Mouse (Mus musculus) hindbrain, postnatal 0 days (tissue): ENCODE results near the gene Ap4b1. TPM values are rescaled to one million over a fixed set of nuclear protein-coding genes. Genes with fewer than 3 reads are reported as not detected.
"Not testable (repeated sequence)": the region's sequence is repeated elsewhere in the genome, so short reads cannot be mapped to it uniquely, and the experiment has no call there.

Source experiments
- ATAC-seq: fragments of 200-750 bp; cut with Nextera tagmentation; 2 replicates; pipeline ENCODE4 v1.8.0; 2017; ENCODE audit warnings: mild to moderate bottlenecking, moderate TSS enrichment, moderate library complexity
- DNase-seq: peaks from one replicate; pipeline ENCODE4 v3.0.0-alpha.2; 2015; ENCODE audit warnings: low spot score
- H3K27ac ChIP-seq: fragments of 300-500 bp; sonication (generic); 2 replicates; pipeline ENCODE4 v1.5.1; 2014; ENCODE audit warnings: mild to moderate bottlenecking
- H3K27me3 ChIP-seq: fragments of 300-500 bp; sonication (generic); 2 replicates; pipeline ENCODE4 v1.6.1; 2014; ENCODE audit warnings: low read length, mixed read lengths; ENCODE audit not compliant: insufficient read depth
- H3K36me3 ChIP-seq: fragments of 300-500 bp; sonication (generic); 2 replicates; pipeline ENCODE4 v1.6.1; 2014; ENCODE audit warnings: low read length, mixed read lengths; ENCODE audit not compliant: insufficient read depth
- H3K4me1 ChIP-seq: fragments of 300-500 bp; sonication (generic); 2 replicates; pipeline ENCODE4 v1.6.1; 2014; ENCODE audit warnings: antibody characterized with exemption, low read length, mixed read lengths; ENCODE audit not compliant: insufficient read depth
- H3K4me2 ChIP-seq: fragments of 300-500 bp; sonication (generic); 2 replicates; pipeline ENCODE4 v1.6.1; 2014; ENCODE audit warnings: low read depth, mild to moderate bottlenecking, low read length, moderate library complexity, mixed read lengths
- H3K4me3 ChIP-seq: fragments of 300-500 bp; sonication (generic); 2 replicates; pipeline ENCODE4 v1.5.1; 2014; ENCODE audit warnings: low read length
- H3K9ac ChIP-seq: fragments of 300-500 bp; sonication (generic); replicated peaks from 2 replicates; pipeline ENCODE4 v1.6.1; 2014; ENCODE audit warnings: mild to moderate bottlenecking, low read length, moderate library complexity, mixed read lengths
- H3K9me3 ChIP-seq: fragments of 300-500 bp; sonication (generic); 2 replicates; pipeline ENCODE4 v1.6.1; 2016; ENCODE audit warnings: low read length, mixed read lengths
- CTCF ChIP-seq: IDR thresholded peaks from 2 replicates; pipeline ENCODE4 v1.5.1; 2016; ENCODE audit warnings: antibody characterized with exemption, control low read depth, low read depth
- WGBS: fragments of 180-500 bp; shearing (Covaris S2); extraction: QIAGEN DNeasy Blood & Tissue Kit; methylation state at CpG from one replicate; pipeline ENCODE4 v1.1.7; 2014; 5-methylcytosine and 5-hydroxymethylcytosine counted together
- polyA plus RNA-seq: library from polyadenylated mRNA; unstranded; fragments of >200 nt; fragmentation: Nextera tagmentation; extraction: Ambion mirVana; gene quantifications from 2 replicates; pipeline ENCODE4 v1.2.1, GENCODE M21; 2015
- total RNA-seq: library from RNA; depleted of rRNA; stranded (reverse); fragments of >200 nt; gene quantifications from 2 replicates; pipeline ENCODE4 v1.2.3, GENCODE M21; 2014

Gene Ap4b1
- total and polyA plus RNA-seq, 2 experiments from 2014 or later = 16.4 to 25.8 TPM

DNA sequence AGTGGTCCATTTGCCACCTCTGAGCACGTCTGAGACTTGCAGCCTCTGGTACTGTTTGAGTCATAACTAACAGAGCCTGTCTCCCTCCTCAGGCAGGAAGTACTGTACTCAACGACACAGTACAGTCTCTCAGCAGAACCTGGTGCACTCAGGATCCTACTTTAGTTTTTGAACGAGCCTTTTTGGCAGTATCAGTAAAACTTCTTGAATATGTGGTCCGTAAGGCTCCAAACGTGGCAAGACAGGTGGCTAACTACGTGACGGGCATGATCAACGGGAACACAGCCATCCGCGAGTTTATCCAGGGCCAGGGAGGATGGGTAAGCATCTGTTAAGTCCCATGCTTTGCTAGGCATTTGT is 26.6 kb downstream of the Ap4b1 start:
- ATAC-seq = no peak

DNA sequence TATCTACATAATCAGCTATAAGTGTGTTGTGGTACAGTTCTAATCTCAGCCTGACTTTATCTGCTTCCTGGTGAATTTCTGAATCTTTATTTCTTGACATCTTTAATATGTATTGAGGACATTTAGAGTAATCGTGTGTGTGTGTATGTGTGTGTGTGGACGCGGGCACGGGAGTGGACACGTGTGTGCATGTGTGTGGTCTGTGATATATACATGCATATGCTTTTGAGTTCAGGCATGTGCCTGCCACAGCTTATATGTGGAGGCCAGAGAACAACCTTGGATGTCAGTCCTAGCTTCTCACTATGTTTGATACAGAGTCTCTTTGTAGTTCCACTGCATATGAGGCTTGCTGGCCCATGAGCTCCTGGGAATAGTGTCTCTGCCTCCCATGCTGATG is 27.1 kb downstream of the Ap4b1 start:
- WGBS = 98% methylated on average over 5 of the region's 5 CpGs
- no peak for DNase-seq
- H3K4me1 ChIP-seq = no peaks in the 10 kb centered on the region
- no peak for ATAC-seq
- no peaks in the 10 kb centered on the region for H3K9me3 ChIP-seq
- no peak overlapping the region for H3K9ac ChIP-seq
- no peaks in the 10 kb centered on the region for H3K36me3 ChIP-seq
- TF ChIP-seq CTCF = no peak
- no peak overlapping the region for H3K4me2 ChIP-seq
- no peak overlapping the region for H3K4me3 ChIP-seq
- H3K27ac ChIP-seq = no peak overlapping the region
- no peaks in the 10 kb centered on the region for H3K27me3 ChIP-seq

More for the DNA sequence above, 26.6 kb downstream of the Ap4b1 start:
- no peaks in the 10 kb centered on the region for H3K4me1 ChIP-seq
- no peak for TF ChIP-seq CTCF
- no peaks in the 10 kb centered on the region for H3K27me3 ChIP-seq
- no peak overlapping the region for H3K4me3 ChIP-seq
- H3K27ac ChIP-seq = no peak overlapping the region
- WGBS = 77% methylated on average over 10 of the region's 10 CpGs
- H3K9me3 ChIP-seq = no peaks in the 10 kb centered on the region
- DNase-seq = no peak
- no peak overlapping the region for H3K4me2 ChIP-seq
- no peaks in the 10 kb centered on the region for H3K36me3 ChIP-seq
- no peak overlapping the region for H3K9ac ChIP-seq

DNA sequence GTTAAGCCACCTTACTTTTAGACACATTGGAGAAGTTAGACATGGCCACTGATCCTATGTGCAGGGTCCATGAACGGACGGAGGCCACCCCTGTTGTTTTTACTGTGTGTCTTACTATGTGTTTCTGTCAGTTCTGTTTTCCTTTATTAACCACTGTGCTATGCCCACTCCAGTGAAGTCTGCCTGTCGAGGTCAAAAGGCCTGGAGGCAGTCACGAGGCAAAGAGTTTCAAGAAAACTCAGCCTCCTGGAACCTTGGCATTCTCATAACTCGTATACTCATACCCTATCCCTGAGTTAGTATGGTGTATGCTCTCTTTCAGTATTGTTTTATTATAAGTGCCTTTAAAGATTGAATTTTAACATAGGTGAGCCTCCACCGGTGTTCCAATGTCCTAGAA is 30.4 kb downstream of the Ap4b1 start:
- Histone ChIP-seq H3K36me3 (no peaks in the 10 kb centered on the region), H3K4me1 (no peaks in the 10 kb centered on the region), H3K9ac (no peak overlapping the region), H3K27me3 (no peaks in the 10 kb centered on the region), H3K9me3 (no peaks in the 10 kb centered on the region), H3K4me2 (no peak overlapping the region), H3K4me3 (no peak overlapping the region), H3K27ac (no peak overlapping the region)
- DNase-seq = no peak
- no peak for TF ChIP-seq CTCF
- WGBS = 92% methylated on average over 6 of the region's 6 CpGs
- no peak for ATAC-seq

DNA sequence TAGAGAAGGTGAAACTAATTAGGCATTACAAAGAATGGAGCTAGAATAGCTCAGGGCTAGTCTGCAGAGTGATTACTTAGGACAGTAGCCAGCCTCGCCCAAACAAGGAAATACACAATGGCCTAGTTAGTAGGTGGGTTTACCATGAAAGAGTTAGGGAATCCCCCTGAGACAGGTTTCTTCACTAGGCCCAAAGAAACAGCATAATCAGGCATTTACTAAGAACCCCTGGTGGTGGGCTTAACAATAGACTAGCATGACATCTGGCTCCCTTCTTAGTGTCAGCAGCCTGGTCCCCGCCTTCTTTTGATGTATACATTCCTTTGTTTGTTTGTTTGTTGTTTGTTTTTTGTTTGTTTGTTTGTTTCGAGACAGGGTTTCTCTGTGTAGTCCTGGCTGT is 30.9 kb downstream of the Ap4b1 start:
- not testable (repeated sequence) for H3K9me3 ChIP-seq, ATAC-seq

DNA sequence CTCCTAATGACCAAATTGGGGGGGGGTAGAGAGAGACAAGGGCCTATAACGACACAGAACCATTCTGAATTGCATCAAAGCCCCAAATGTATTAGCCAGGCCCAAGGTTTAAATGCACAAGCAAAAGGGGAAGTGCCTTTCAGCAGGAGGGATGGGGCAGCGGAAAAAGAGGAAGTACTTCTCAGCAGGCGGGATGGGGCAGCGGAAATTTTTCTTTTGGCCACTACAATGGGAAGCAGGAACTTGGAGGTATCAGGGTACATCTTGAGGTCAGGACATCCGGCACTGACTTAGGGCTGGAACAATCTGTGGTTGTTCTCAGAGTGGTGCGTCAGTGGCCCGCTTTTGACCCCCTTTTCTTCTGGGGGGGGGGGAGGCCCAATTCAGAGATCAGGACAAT is 31.6 kb downstream of the Ap4b1 start:
- not testable (repeated sequence) for H3K4me3 ChIP-seq, H3K9me3 ChIP-seq, ATAC-seq, H3K27ac ChIP-seq, H3K4me1 ChIP-seq, H3K36me3 ChIP-seq, DNase-seq, H3K4me2 ChIP-seq, H3K27me3 ChIP-seq, H3K9ac ChIP-seq
- 93% methylated on average over 7 of the region's 7 CpGs for WGBS

More for the DNA sequence above, 30.9 kb downstream of the Ap4b1 start:
- H3K27ac ChIP-seq, H3K36me3 ChIP-seq, H3K9ac ChIP-seq, H3K4me3 ChIP-seq, DNase-seq, H3K4me2 ChIP-seq, H3K27me3 ChIP-seq, H3K4me1 ChIP-seq: not testable (repeated sequence)
- WGBS = 78% methylated on average over 3 of the region's 3 CpGs

DNA sequence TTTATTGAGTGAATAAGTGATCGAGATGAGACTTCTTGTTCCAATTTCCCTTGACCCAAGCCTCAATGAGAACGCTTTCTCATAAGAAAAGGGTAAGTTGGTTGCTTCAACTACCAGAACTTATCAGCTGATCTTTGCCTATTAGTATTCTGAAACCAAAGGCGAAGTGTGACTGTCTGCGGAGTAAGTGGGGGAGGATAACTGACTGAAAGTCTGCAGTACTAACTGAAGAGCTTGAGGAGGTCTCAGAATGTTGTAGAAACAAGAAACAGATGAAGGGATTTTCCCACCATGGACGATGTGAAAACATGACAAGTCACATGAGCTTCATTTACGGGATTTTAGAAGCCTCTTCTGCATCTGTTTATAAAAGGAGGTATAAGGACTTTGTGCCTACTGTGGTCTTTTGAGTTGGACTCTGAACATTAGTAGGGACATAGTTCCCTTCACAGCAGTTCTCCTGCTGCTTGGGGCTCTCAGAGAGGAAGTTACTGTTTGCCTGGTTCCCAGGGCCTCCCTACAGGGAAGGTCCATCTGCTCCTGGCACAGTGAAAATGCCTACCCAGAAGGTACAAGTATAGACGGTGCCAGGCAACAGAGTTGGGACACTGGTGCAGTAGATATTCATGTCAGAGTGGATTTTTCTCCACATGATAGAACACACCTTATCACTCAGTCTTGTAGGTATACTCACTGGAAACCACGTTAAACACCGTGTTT is 41.5 kb downstream of the Ap4b1 start:
- Histone ChIP-seq H3K27ac (no peak overlapping the region), H3K4me3 (no peak overlapping the region), H3K4me1 (no peaks in the 10 kb centered on the region), H3K36me3 (no peaks in the 10 kb centered on the region), H3K9me3 (no peaks in the 10 kb centered on the region), H3K27me3 (no peaks in the 10 kb centered on the region), H3K4me2 (no peak overlapping the region), H3K9ac (no peak overlapping the region)
- no peak for TF ChIP-seq CTCF
- ATAC-seq (no peak), DNase-seq (peak; percentile 10)
- 77% methylated on average over 9 of the region's 9 CpGs for WGBS

DNA sequence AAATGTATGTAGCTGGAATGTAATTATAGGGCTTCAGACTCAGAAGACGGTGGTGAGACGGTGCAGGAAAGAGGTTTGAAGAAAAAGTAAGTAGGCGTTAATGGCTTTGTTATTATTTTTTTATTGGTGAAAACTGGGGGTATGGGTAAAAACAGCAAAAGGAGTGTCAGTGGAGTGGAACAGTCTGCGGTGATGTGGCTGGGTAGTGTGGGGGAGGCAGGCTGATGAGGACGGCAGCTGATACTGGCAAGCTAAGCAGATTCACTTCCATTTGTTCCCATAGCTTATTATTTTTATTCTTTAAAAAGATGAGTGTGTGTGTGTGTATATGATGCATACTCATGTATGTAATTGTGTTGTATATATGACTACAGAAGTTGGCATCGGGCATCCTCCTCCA is 42.2 kb downstream of the Ap4b1 start:
- no peak for ATAC-seq
- no peak for TF ChIP-seq CTCF

More for the DNA sequence above, 42.2 kb downstream of the Ap4b1 start:
- H3K27ac ChIP-seq = no peak overlapping the region
- H3K9ac ChIP-seq = no peak overlapping the region
- H3K36me3 ChIP-seq = no peaks in the 10 kb centered on the region
- H3K4me1 ChIP-seq = no peaks in the 10 kb centered on the region
- no peaks in the 10 kb centered on the region for H3K9me3 ChIP-seq
- DNase-seq = no peak
- H3K4me2 ChIP-seq = no peak overlapping the region
- no peaks in the 10 kb centered on the region for H3K27me3 ChIP-seq
- 88% methylated on average over 6 of the region's 6 CpGs for WGBS
- H3K4me3 ChIP-seq = no peak overlapping the region
